Mouse (Mus musculus) adrenal gland, postnatal 36 days (tissue): ENCODE measurements at regions not wholly inside any gene's neighbourhood (a gene's known extent, or its start where the extent isn't known, plus 50 kb on each side); places are given as distances from the start of the nearest gene placed in this dataset. TPM values are rescaled to one million over a fixed set of nuclear protein-coding genes. Genes with fewer than 3 reads are reported as not detected.

ENCODE experiments used
- DNase-seq, 2 experiments: peaks; one replicate each; pipeline ENCODE4 v3.0.0; 2021; ENCODE audit warnings: mixed read lengths in 1 of 2
- microRNA-seq: library from miRNA; unstranded; fragments of <30 nt; microRNA quantifications from one replicate; pipeline ENCODE4 v1.2.0, GENCODE M21; 2021

GRCm38 (mm10) chr7:53854077-53854476, 981.2 kb upstream of the Luzp2 start:
- no peak for DNase-seq

- no peak for DNase-seq
These were observed 962.7 kb upstream of the Luzp2 start for GRCm38 (mm10) chr7:53872480-53873200.

DNA sequence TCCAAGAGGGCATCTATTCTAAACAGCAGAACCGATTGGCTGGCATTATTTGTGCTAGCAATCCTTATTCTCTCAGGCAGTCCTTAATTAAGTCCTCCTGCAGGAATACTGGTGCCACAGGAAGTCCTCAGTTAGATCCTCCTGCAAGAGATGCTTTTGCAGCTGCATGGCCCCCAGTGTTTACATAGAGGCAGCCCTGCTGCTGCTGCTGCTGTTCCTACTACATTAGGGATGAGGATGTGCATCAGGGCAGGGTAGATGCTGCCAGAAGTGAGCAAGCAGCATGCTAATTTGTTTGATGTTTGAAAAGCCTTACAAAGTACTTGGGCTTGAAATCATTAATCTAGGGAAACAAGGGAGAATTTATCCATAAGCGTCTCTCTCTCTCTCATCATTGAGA, 922.3 kb upstream of the Luzp2 start:
- no peak for DNase-seq

- no peak for DNase-seq
These were observed 879.6 kb upstream of the Luzp2 start for GRCm38 (mm10) chr7:53955654-53956053.

DNA sequence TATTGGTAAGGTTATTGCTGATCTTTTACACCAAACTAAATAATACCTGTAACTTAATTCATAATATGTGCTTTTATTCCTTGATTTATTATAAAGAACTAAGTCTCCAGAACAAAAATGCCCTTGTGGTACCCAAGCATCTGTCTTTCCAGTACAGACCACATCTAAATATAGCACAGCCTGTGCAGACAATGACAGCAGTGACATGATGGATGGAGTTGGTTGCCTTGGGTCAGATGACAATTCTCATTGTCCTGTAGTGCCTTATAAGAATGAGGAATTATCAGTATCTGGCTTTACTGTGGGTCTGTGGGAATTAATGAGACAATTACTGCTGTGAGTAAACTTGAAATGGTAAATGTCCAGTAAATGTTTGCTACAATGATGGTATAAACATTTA, 859.8 kb upstream of the Luzp2 start:
- no peak for DNase-seq

DNA sequence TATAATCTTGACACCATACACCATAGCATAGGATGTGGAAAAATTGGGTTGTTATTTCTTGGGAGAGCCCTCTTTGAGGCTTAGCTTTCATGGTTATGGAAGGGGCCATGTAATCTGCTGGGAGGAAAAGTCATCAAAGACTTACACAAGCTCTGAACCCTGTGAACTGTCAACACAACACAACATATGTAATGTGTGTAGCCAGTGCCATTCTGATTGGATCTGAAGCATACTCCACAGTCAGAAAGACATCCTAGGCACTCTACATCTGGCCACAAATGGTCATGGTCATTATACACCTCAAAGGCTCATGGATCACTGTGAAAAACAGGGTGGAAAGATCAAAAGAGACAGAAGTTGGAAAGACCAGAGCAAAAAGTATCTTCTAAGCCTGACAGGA, 839.3 kb upstream of the Luzp2 start:
- no peak for DNase-seq

DNA sequence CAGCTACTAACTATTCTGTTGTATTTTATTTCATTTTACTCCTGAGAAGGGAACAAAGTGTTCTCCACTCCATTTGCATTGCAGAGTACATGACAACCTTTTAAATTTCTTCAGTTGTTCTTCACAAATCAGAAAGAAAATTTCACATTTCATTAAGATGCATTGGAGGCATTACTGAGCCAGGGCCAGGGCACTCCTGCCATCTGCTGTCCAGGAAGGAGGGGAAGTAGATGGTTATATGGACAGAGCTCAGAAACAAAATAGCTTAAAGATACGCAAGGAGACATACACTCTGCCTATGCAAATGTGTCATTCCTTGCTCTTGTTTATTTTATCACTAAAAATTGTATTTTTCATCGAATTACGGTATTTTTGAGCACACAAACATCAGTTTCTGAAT, 826.6 kb upstream of the Luzp2 start:
- DNase-seq: peak; percentile 2 to 8

Small RNA genes in the stretch of these regions (microRNA-seq; reads per million reads assigned to microRNA genes)
- gene Gm27921 (not detected), gene Mir6238 (not detected)
